Mouse (Mus musculus): ENCODE measurements around the gene Zer1.
A peak's percentile ranks its signal among the peaks of the same experiment; 100 is the strongest.
"Not testable (repeated sequence)": the region's sequence is repeated elsewhere in the genome, so short reads cannot be mapped to it uniquely, and the experiment has no call there.

The Zer1 gene

GRCm38 (mm10) chr2:30124472-30125274 is at the start of gene Zer1:
Gene Zer1, minus strand, starts transcription at chr2:30124585.
- DNase-seq (ENCODE audit: low spot score in 2 of 2) = peak; percentile 87 to 90

GRCm38 (mm10) chr2:30173541-30174240 is 49.3 kb upstream of the Zer1 start:
- DNase-seq (ENCODE audit: low spot score in 2 of 2) = no peak

GRCm38 (mm10) chr2:30171997-30172382 is 47.6 kb upstream of the Zer1 start:
- no peak for DNase-seq (ENCODE audit: low spot score in 2 of 2)

- DNase-seq (ENCODE audit: low spot score in 2 of 2) = peak; percentile 77 to 81
Observed at GRCm38 (mm10) chr2:30171371-30171996, 47.1 kb upstream of the Zer1 start, which contains the start of gene Endog. Gene Endog, plus strand, starts transcription at chr2:30171493.

- DNase-seq (ENCODE audit: low spot score in 2 of 2) = no peak
Observed at GRCm38 (mm10) chr2:30166677-30167076, 42.3 kb upstream of the Zer1 start.

- DNase-seq (ENCODE audit: low spot score in 2 of 2) = no peak
Observed at GRCm38 (mm10) chr2:30164340-30164932, 40.1 kb upstream of the Zer1 start.

- no peak for DNase-seq (ENCODE audit: low spot score in 2 of 2)
Observed at GRCm38 (mm10) chr2:30161809-30162208, 37.4 kb upstream of the Zer1 start.

- DNase-seq (ENCODE audit: low spot score in 2 of 2) = not testable (repeated sequence)
Observed at GRCm38 (mm10) chr2:30159871-30160270, 35.5 kb upstream of the Zer1 start.

GRCm38 (mm10) chr2:30152616-30153015 is 28.2 kb upstream of the Zer1 start:
- DNase-seq (ENCODE audit: low spot score in 2 of 2) = no peak

GRCm38 (mm10) chr2:30151840-30152239 is 27.5 kb upstream of the Zer1 start:
- DNase-seq (ENCODE audit: low spot score in 2 of 2) = no peak

GRCm38 (mm10) chr2:30147466-30147865 is 23.1 kb upstream of the Zer1 start:
- DNase-seq (ENCODE audit: low spot score in 2 of 2) = no peak

- no peak for DNase-seq (ENCODE audit: low spot score in 2 of 2)
Observed at GRCm38 (mm10) chr2:30144436-30144835, 20.1 kb upstream of the Zer1 start.

GRCm38 (mm10) chr2:30140021-30140420 is 15.6 kb upstream of the Zer1 start:
- not testable (repeated sequence) for DNase-seq (ENCODE audit: low spot score in 2 of 2)

GRCm38 (mm10) chr2:30136458-30136857 is 12.1 kb upstream of the Zer1 start:
- DNase-seq (ENCODE audit: low spot score in 2 of 2) = no peak

GRCm38 (mm10) chr2:30134928-30135620 is 10.7 kb upstream of the Zer1 start:
- no peak for DNase-seq (ENCODE audit: low spot score in 2 of 2)

GRCm38 (mm10) chr2:30134378-30134711 is 10.0 kb upstream of the Zer1 start:
- no peak for DNase-seq (ENCODE audit: low spot score in 2 of 2)

GRCm38 (mm10) chr2:30133613-30134377 is 9.4 kb upstream of the Zer1 start, which contains the start of gene Tbc1d13:
Gene Tbc1d13, plus strand, starts transcription at chr2:30133746.
- DNase-seq (ENCODE audit: low spot score in 2 of 2) = peak; percentile 95 to 97

GRCm38 (mm10) chr2:30132801-30133612 is 8.6 kb upstream of the Zer1 start:
- no peak for DNase-seq (ENCODE audit: low spot score in 2 of 2)

GRCm38 (mm10) chr2:30131240-30131639 is 6.9 kb upstream of the Zer1 start:
- not testable (repeated sequence) for DNase-seq (ENCODE audit: low spot score in 2 of 2)

GRCm38 (mm10) chr2:30130156-30130555 is 5.8 kb upstream of the Zer1 start:
- no peak for DNase-seq (ENCODE audit: low spot score in 2 of 2)
